Mouse (Mus musculus) thymus, postnatal 25 days (tissue): ENCODE measurements at regions not wholly inside any gene's neighbourhood (a gene's known extent, or its start where the extent isn't known, plus 50 kb on each side); places are given as distances from the start of the nearest gene placed in this dataset.

Source experiments
- DNase-seq: peaks from one replicate; pipeline ENCODE4 v3.0.0; 2022

GRCm38 (mm10) chr17:44336842-44337241, 148.5 kb downstream of the Clic5 start:
- DNase-seq: no peak

- no peak for DNase-seq
Measured at GRCm38 (mm10) chr17:44337253-44337652, 148.9 kb downstream of the Clic5 start.

GRCm38 (mm10) chr17:44344542-44344941, 156.2 kb downstream of the Clic5 start:
- no peak for DNase-seq

GRCm38 (mm10) chr17:44345374-44345773, 157.0 kb downstream of the Clic5 start:
- DNase-seq: no peak

- DNase-seq: no peak
Measured at GRCm38 (mm10) chr17:44350201-44350948, 162.0 kb downstream of the Clic5 start.

- DNase-seq: no peak
Measured at GRCm38 (mm10) chr17:44350949-44351244, 162.5 kb downstream of the Clic5 start.

GRCm38 (mm10) chr17:44351499-44352117, 163.2 kb downstream of the Clic5 start:
- DNase-seq: no peak

GRCm38 (mm10) chr17:44352142-44352541, 163.8 kb downstream of the Clic5 start:
- DNase-seq: no peak

- no peak for DNase-seq
Measured at GRCm38 (mm10) chr17:44363111-44363510, 174.7 kb downstream of the Clic5 start.

GRCm38 (mm10) chr17:44364494-44364893, 176.1 kb downstream of the Clic5 start:
- no peak for DNase-seq

GRCm38 (mm10) chr17:44366438-44366837, 178.1 kb downstream of the Clic5 start:
- DNase-seq: no peak

GRCm38 (mm10) chr17:44367561-44367960, 179.2 kb downstream of the Clic5 start:
- no peak for DNase-seq

GRCm38 (mm10) chr17:44370966-44371465, 182.6 kb downstream of the Clic5 start:
- DNase-seq: no peak

GRCm38 (mm10) chr17:44371620-44372019, 183.2 kb downstream of the Clic5 start:
- no peak for DNase-seq

- no peak for DNase-seq
Measured at GRCm38 (mm10) chr17:44373744-44374456, 185.5 kb downstream of the Clic5 start.

- no peak for DNase-seq
Measured at GRCm38 (mm10) chr17:44378391-44378790, 190.0 kb downstream of the Clic5 start.

GRCm38 (mm10) chr17:44388916-44389315, 200.5 kb downstream of the Clic5 start:
- DNase-seq: no peak

- no peak for DNase-seq
Measured at GRCm38 (mm10) chr17:44397829-44398228, 209.4 kb downstream of the Clic5 start.

GRCm38 (mm10) chr17:44398231-44398630, 209.8 kb downstream of the Clic5 start:
- DNase-seq: no peak

GRCm38 (mm10) chr17:44404923-44405322, 216.5 kb downstream of the Clic5 start:
- no peak for DNase-seq

- DNase-seq: no peak
Measured at GRCm38 (mm10) chr17:44410961-44411360, 222.6 kb downstream of the Clic5 start.

- DNase-seq: no peak
Measured at GRCm38 (mm10) chr17:44418676-44419404, 230.5 kb downstream of the Clic5 start.

- no peak for DNase-seq
Measured at GRCm38 (mm10) chr17:44419405-44419729, 231.0 kb downstream of the Clic5 start.
